Mouse (Mus musculus): ENCODE data around the gene Rab37.

The Rab37 gene

GRCm38 (mm10) chr11:115138597-115139262, 47.5 kb downstream of the Rab37 start:
- DNase-seq: no peak

- DNase-seq: no peak
Observed at GRCm38 (mm10) chr11:115141970-115142369, 50.7 kb downstream of the Rab37 start.

GRCm38 (mm10) chr11:115147813-115148212, 56.6 kb downstream of the Rab37 start:
- no peak for DNase-seq

GRCm38 (mm10) chr11:115150741-115151254, 59.6 kb downstream of the Rab37 start:
- no peak for DNase-seq

- DNase-seq: peak; percentile 94 to 95
Observed at GRCm38 (mm10) chr11:115151755-115152429, 60.7 kb downstream of the Rab37 start.

- no peak for DNase-seq
Observed at GRCm38 (mm10) chr11:115153088-115153487, 61.9 kb downstream of the Rab37 start.

GRCm38 (mm10) chr11:115153699-115154292, 62.6 kb downstream of the Rab37 start:
- peak; percentile 83 to 84 for DNase-seq

- no peak for DNase-seq
Observed at GRCm38 (mm10) chr11:115155053-115155634, 63.9 kb downstream of the Rab37 start.

- DNase-seq: no peak
Observed at GRCm38 (mm10) chr11:115157933-115158719, 66.9 kb downstream of the Rab37 start.

GRCm38 (mm10) chr11:115160016-115160797, 69.0 kb downstream of the Rab37 start:
- DNase-seq: peak; percentile 89 to 93

- peak; percentile 93 to 94 for DNase-seq
Observed at GRCm38 (mm10) chr11:115160883-115161577, 69.8 kb downstream of the Rab37 start.

- DNase-seq: no peak
Observed at GRCm38 (mm10) chr11:115161578-115162204, 70.5 kb downstream of the Rab37 start.

- DNase-seq: no peak
Observed at GRCm38 (mm10) chr11:115162205-115162601, 71.0 kb downstream of the Rab37 start.

- DNase-seq: peak; percentile 98
Observed at GRCm38 (mm10) chr11:115162832-115163480, 71.7 kb downstream of the Rab37 start, which contains the start of gene Slc9a3r1. Slc9a3r1 (plus strand) TSS chr11:115163341.

- peak; percentile 62 to 68 for DNase-seq
Observed at GRCm38 (mm10) chr11:115163568-115164150, 72.4 kb downstream of the Rab37 start.

GRCm38 (mm10) chr11:115164341-115164975, 73.2 kb downstream of the Rab37 start:
- DNase-seq: peak in 1 of 2 experiments; percentile 32

GRCm38 (mm10) chr11:115164976-115165374, 73.7 kb downstream of the Rab37 start:
- peak; percentile 47 to 50 for DNase-seq

GRCm38 (mm10) chr11:115166776-115167175, 75.5 kb downstream of the Rab37 start:
- DNase-seq: no peak

Measured in cerebellum, postnatal 10 days (tissue).